In the genomic region with DNA sequence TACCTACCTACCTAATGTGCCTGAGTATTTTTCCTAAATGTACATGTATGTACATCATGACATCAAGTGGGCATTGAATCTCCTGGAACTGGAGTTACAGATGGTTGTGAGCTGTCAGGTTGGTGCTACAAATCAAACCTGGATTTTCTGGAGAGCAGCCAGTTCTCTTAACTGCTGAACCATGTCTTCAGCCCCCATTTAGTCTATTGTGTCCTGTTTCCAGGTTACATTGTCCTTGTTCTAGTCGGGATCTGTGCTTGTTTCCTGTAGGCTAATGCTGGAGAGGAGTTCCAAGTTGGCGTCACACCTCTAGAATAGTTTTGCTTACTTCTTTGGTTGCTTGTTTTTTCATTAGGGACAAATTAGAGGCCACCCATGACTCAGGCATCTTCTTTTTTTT, we compare ENCODE assay signal across 18 mouse cellular contexts. TPM values are rescaled to one million over a fixed set of nuclear protein-coding genes. Genes with fewer than 3 reads are reported as not detected.
"Had no signal": no experiment of that assay in that cellular context is flagged by ENCODE, and none has a peak within 500 bp of the region (broad histone marks: within the 10 kb centered on the region; RNA-seq: fewer than 3 reads in every experiment).

No protein-coding gene starts in this region.

- H3K27me3 ChIP-seq: limb, embryonic 15.5 days; liver, embryonic 12.5 days; megakaryocyte, embryonic 14.5 days; midbrain, embryonic 15.5 days; neural tube, embryonic 12.5 days had no signal

- H3K4me1 ChIP-seq: limb, embryonic 15.5 days; liver, embryonic 12.5 days; midbrain, embryonic 15.5 days; neural tube, embryonic 12.5 days had no signal

- H3K9me3 ChIP-seq: limb, embryonic 15.5 days; liver, embryonic 12.5 days; megakaryocyte, embryonic 14.5 days; midbrain, embryonic 15.5 days; neural tube, embryonic 12.5 days had no signal

- ATAC-seq: inflammation-experienced regulatory T-cells, adult 6 months; intestine, postnatal 0 days; liver, embryonic 12.5 days; midbrain, embryonic 15.5 days had no signal

- H3K9ac ChIP-seq: limb, embryonic 15.5 days; liver, embryonic 12.5 days; lung, embryonic 14.5 days; midbrain, embryonic 15.5 days; neural tube, embryonic 12.5 days had no signal

- H3K27ac ChIP-seq: left cerebral cortex, adult 2 months; limb, embryonic 15.5 days; liver, embryonic 12.5 days; macrophage; midbrain, embryonic 15.5 days; neural tube, embryonic 12.5 days had no signal

- DNase-seq: lung, embryonic 14.5 days; lung, postnatal 14 days; retina, postnatal 1 day; right cerebral cortex, postnatal 4 days; spleen, adult 18-20 months; thymus, adult 18-20 months; thymus, postnatal 14 days had no signal

- H3K4me3 ChIP-seq: left cerebral cortex, adult 2 months; limb, embryonic 15.5 days; liver, embryonic 12.5 days; megakaryocyte, embryonic 14.5 days; midbrain, embryonic 15.5 days; neural tube, embryonic 12.5 days had no signal

- H3K4me2 ChIP-seq: limb, embryonic 15.5 days; liver, embryonic 12.5 days; lung, embryonic 14.5 days; midbrain, embryonic 11.5 days; midbrain, embryonic 15.5 days; neural tube, embryonic 12.5 days had no signal

RNA-seq across cellular contexts. Expression of gene Cnmd, which starts 56.1 kb away (rescaled TPM):
- total RNA-seq: monocyte, adult 5-6 weeks had no signal
- polyA plus RNA-seq: inflammation-experienced regulatory T-cells, adult 6 months; liver, embryonic 12.5 days; macrophage had no signal
